In the genomic region with DNA sequence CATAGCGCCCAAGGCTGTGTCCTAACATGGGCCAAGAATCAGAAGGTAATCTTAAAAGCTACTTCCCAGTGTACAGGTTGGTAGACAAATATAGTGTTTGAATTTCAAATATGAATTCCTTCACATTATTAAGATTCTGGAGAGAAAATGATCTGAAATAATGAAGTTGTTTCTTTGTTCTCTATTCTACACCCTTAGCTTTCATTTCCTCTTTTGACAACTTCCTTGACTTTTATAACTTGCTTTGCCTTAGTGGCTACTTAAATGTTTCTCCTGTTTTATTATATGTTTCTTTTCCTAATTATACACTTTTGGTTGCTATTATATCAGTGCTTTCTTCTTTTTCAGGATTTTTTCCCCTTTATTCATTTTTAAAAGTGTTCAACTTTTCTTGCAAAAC, we compare ENCODE assay signal across 24 mouse cellular contexts.
DNase-seq lines count a peak whose midpoint lies in the region; ATAC-seq lines count a peak whose summit lies in the region.
"Had no signal": no experiment of that assay in that cellular context is flagged by ENCODE, and none has a peak within 500 bp of the region (broad histone marks: within the 10 kb centered on the region; RNA-seq: fewer than 3 reads in every experiment).

No protein-coding gene starts in this region.

- ATAC-seq in common myeloid progenitor, adult 5-6 weeks (replicated peaks; ENCODE audit: low read depth, poor library complexity, severe bottlenecking), result 0 out of 2 replicates have a peak, but pooled peaks have one; percentile 42
- ATAC-seq in megakaryocyte, adult 5-6 weeks (ENCODE audit: poor library complexity, severe bottlenecking), result peak; percentile 77
- no peak for ATAC-seq in forebrain, embryonic 15.5 days (replicated peaks)
- ATAC-seq: activated CD4-positive, CD25-positive, alpha-beta regulatory T cell, adult 4 months; CD4-positive, CD25-positive, alpha-beta regulatory T cell, adult 4 months; forebrain, embryonic 13.5 days; forebrain, postnatal 0 days; Patski had no signal

- H3K9me3 ChIP-seq in forebrain, embryonic 15.5 days, result no peaks in the 10 kb centered on the region
- H3K9me3 ChIP-seq: embryonic facial prominence, embryonic 10.5 days; embryonic facial prominence, embryonic 12.5 days; forebrain, embryonic 13.5 days; G1E had no signal

- 97% methylated on average over 1 of the region's 1 CpGs for WGBS in forebrain, embryonic 15.5 days

- no peak overlapping the region for H3K27ac ChIP-seq in forebrain, embryonic 15.5 days (replicated peaks)
- H3K27ac ChIP-seq: embryonic facial prominence, embryonic 10.5 days; embryonic facial prominence, embryonic 12.5 days; forebrain, embryonic 13.5 days had no signal

- H3K9ac ChIP-seq in forebrain, embryonic 15.5 days (replicated peaks), result no peak overlapping the region
- H3K9ac ChIP-seq: embryonic facial prominence, embryonic 12.5 days; forebrain, embryonic 13.5 days; forebrain, postnatal 0 days had no signal

- H3K4me1 ChIP-seq in forebrain, embryonic 15.5 days, result no peaks in the 10 kb centered on the region
- H3K4me1 ChIP-seq: embryonic facial prominence, embryonic 10.5 days; embryonic facial prominence, embryonic 12.5 days; forebrain, embryonic 13.5 days had no signal

- H3K27me3 ChIP-seq in splenic B cell, adult 2 months (ENCODE audit: control insufficient read depth, insufficient read depth, low read length, poor library complexity, severe bottlenecking), result no peaks in the 10 kb centered on the region
- H3K27me3 ChIP-seq in forebrain, embryonic 15.5 days, result no peaks in the 10 kb centered on the region
- H3K27me3 ChIP-seq: CH12.LX; embryonic facial prominence, embryonic 12.5 days; forebrain, embryonic 13.5 days had no signal

- peak; percentile 5 for DNase-seq in splenic B cell, adult 2 months (ENCODE audit: low read depth, low spot score)
- no peak for DNase-seq in kidney, adult 9 months
- DNase-seq in heart, postnatal 4 days, result no peak
- DNase-seq: adrenal gland, postnatal 10 days; adrenal gland, postnatal 25 days; B cell, adult 2 months; cerebellum, adult 11 months; cerebellum, adult 18-20 months; cerebellum, adult 8-10 months; cerebellum, adult 9-11 months; cerebellum, postnatal 14 days; cerebellum, postnatal 36 days; forebrain, postnatal 0 days had no signal

- H3K36me3 ChIP-seq in splenic B cell, adult 2 months (ENCODE audit: control insufficient read depth, insufficient read depth, low read length, poor library complexity, severe bottlenecking), result no peaks in the 10 kb centered on the region
- H3K36me3 ChIP-seq in forebrain, embryonic 15.5 days, result no peaks in the 10 kb centered on the region
- H3K36me3 ChIP-seq: embryonic facial prominence, embryonic 10.5 days; embryonic facial prominence, embryonic 12.5 days; G1E had no signal

- H3K4me2 ChIP-seq in forebrain, embryonic 15.5 days (replicated peaks), result no peak overlapping the region
- H3K4me2 ChIP-seq: embryonic facial prominence, embryonic 12.5 days; forebrain, embryonic 13.5 days had no signal

- no peak overlapping the region for H3K4me3 ChIP-seq in forebrain, embryonic 15.5 days
- H3K4me3 ChIP-seq: embryonic facial prominence, embryonic 10.5 days; embryonic facial prominence, embryonic 12.5 days; forebrain, embryonic 13.5 days had no signal
